Mouse (Mus musculus): ENCODE measurements around the gene Ccdc153.
A peak's percentile ranks its signal among the peaks of the same experiment; 100 is the strongest.

DNA sequence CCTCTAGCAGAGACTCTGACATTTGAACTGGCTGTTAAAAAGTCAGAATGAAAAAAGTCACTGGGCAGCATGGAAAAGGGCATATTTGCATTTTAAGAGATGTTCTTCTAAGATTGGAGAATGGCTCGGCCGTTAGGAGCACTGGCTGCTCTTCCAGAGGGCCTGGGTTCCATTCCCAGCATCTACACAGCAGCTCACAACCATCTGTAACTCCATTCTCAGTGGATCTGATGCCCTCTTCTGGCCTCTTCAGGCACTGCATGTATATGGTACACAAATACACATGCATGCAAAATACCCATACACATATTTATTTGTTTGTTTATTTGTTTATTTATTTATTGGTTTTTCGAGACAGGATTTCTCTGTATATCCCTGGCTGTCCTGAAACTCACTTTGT, 28.6 kb downstream of the Ccdc153 start:
- TF ChIP-seq EP300 (IDR thresholded peaks at IDR 0.05; ENCODE audit: low read depth) (no peak), CTCF (IDR thresholded peaks at IDR 0.05; ENCODE audit: low read depth) (peak; percentile 75)
